Mouse (Mus musculus) cerebellum, adult 9-10 months (tissue): ENCODE measurements at regions not wholly inside any gene's neighbourhood (a gene's known extent, or its start where the extent isn't known, plus 50 kb on each side); places are given as distances from the start of the nearest gene placed in this dataset.

Experiments used
- DNase-seq: peaks from one replicate; pipeline ENCODE4 v3.0.0; 2022

DNA sequence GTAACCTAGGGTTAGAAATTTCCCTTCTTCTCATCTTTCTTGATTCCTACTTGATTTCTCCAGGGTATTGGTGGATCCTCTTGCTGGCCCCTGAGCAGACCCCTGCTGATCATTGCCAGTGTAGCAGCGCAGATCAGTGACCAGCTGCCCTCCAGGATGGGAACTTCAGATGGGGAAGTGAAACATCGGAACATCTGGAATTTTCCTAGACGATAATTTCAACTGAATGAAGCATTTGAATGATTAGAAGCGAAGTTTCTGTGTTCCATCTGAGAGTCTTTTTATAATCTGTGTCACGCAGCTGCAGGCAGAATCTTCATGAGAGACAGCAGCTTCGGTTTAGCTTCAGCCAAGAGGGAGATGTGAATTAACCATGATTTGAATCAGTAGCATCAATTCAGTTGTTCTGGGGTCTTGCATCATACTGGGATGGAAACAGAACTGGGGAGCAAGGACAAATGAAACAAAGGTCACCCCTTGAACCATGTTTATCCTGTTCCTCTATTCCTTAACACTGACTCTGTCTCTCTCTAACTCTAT lies 57.8 kb upstream of the Ddit4l start:
- DNase-seq: no peak

GRCm38 (mm10) chr3:137564282-137564681 lies 57.1 kb upstream of the Ddit4l start:
- no peak for DNase-seq

- DNase-seq: no peak
These were observed 52.7 kb upstream of the Ddit4l start for GRCm38 (mm10) chr3:137568580-137569313.
